Mouse (Mus musculus) G1E (cell line): ENCODE results near the gene Id4. TPM values are rescaled to one million over a fixed set of nuclear protein-coding genes. Genes with fewer than 3 reads are reported as not detected.

ENCODE experiments used
- ATAC-seq: 2 replicates; pipeline ENCODE4 v1.8.0; 2016; ENCODE audit warnings: mild to moderate bottlenecking; ENCODE audit not compliant: insufficient number of reproducible peaks, poor library complexity, low FRiP score, severe bottlenecking; ENCODE audit errors: extremely low read depth
- DNase-seq: peaks from one replicate; pipeline ENCODE4 v3.0.0; 2012; ENCODE audit warnings: low spot score
- H3K27me3 ChIP-seq: 2 replicates; pipeline ENCODE4 v1.6.1; 2012; ENCODE audit warnings: mild to moderate bottlenecking, low read length, inconsistent platforms; ENCODE audit not compliant: insufficient read depth
- H3K36me3 ChIP-seq: replicated peaks from 2 replicates; pipeline ENCODE3; 2012; ENCODE audit warnings: mild to moderate bottlenecking, inconsistent platforms
- H3K4me1 ChIP-seq: 2 replicates; pipeline ENCODE4 v1.6.1; 2012; ENCODE audit warnings: low read depth, low read length, inconsistent platforms, mixed read lengths; ENCODE audit not compliant: insufficient read depth
- H3K4me3 ChIP-seq: 2 replicates; pipeline ENCODE4 v1.5.1; 2012; ENCODE audit warnings: low read depth, mild to moderate bottlenecking, inconsistent platforms, low read length, moderate library complexity, mixed read lengths
- H3K9me3 ChIP-seq: replicated peaks from 2 replicates; pipeline ENCODE4 v1.6.1; 2012; ENCODE audit warnings: inconsistent platforms
- CTCF ChIP-seq: IDR thresholded peaks from 2 replicates; pipeline ENCODE4 v1.5.1; 2012; ENCODE audit warnings: low read depth, low read length, inconsistent platforms, mixed read lengths
- GATA1 ChIP-seq: IDR thresholded peaks from 2 replicates; pipeline ENCODE4 v1.6.1; 2012; ENCODE audit warnings: borderline replicate concordance, low read length, inconsistent platforms, mixed read lengths
- GATA2 ChIP-seq: IDR thresholded peaks from 2 replicates; pipeline ENCODE4 v1.6.1; 2012; ENCODE audit warnings: low read depth, low read length, inconsistent platforms, borderline replicate concordance
- POLR2AphosphoS5 ChIP-seq: IDR thresholded peaks from 2 replicates; pipeline ENCODE4 v1.6.1; 2012; ENCODE audit warnings: low read depth, low read length, inconsistent platforms; ENCODE audit not compliant: insufficient replicate concordance
- TAL1 ChIP-seq: conservative IDR thresholded peaks from 2 replicates; pipeline ENCODE4 v1.6.1; 2012; ENCODE audit warnings: low read depth, low read length, inconsistent platforms, mixed read lengths
- polyA plus RNA-seq: library from polyadenylated mRNA; stranded (reverse); fragments of >175 nt; gene quantifications from 2 replicates; pipeline ENCODE4 v1.2.3, GENCODE M21; 2012
- total RNA-seq, 2 experiments: library from RNA; stranded (forward) in 1 of 2; stranded (reverse) in 1 of 2; fragments of 200-1000 nt in 1 of 2; fragments of >200 nt in 1 of 2; fragmentation: Nextera tagmentation in 1 of 2; gene quantifications; 2 replicates each; pipeline ENCODE4 v1.2.3; 2014 to 2017

Gene Id4
- total RNA-seq (2014; fragmentation: Nextera tagmentation): not detected in 2 replicates
- 0.06 TPM in 1 of 2 replicates, not detected in the other for total RNA-seq (2017)
- not detected in 2 replicates for polyA plus RNA-seq

DNA sequence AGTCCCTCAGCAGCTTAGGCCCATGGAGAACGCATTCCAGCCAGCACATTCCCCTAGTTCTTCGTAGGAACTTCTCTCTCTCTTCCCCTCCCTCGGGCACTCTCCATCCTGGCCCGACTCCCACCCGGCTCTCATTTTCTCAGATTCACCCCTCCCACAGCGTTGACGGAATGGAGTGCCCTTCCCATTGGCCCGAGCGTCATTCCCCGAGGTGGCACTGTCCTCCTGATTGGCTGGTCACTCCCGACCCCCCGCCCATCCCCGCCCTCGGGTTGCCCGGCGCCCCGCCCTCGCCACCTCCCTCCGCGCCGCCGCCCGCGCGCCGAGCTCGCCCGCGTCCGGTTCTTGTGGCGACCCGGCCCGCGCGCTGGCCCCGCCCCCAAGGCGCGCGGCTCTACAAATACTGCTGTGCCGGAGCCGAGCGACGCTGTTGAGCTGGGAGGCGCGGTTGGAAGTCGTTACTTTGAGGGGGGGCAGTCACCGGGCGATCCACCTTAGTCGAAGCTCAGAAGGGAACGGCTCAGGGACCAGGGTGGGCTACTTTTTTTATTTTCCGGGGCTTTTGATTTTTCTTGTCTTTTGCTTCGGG lies at the start of gene Id4:
Gene Id4 (plus strand): TSS at position 539 of the 589 bp plus-strand sequence.
- DNase-seq (no peak), ATAC-seq (no peak)
- peaks cover 30% of the 10 kb centered on the region for H3K9me3 ChIP-seq
- no peaks in the 10 kb centered on the region for H3K4me1 ChIP-seq
- no peaks in the 10 kb centered on the region for H3K27me3 ChIP-seq
- no peak for TF ChIP-seq CTCF
- TF ChIP-seq GATA1: no peak
- no peak for TF ChIP-seq POLR2AphosphoS5
- no peak for TF ChIP-seq TAL1
- TF ChIP-seq GATA2: no peak
- no peaks in the 10 kb centered on the region for H3K36me3 ChIP-seq
- peak within 1 kb of the TSS; percentile 8; the same call in 1 of the 2 replicates for H3K4me3 ChIP-seq

DNA sequence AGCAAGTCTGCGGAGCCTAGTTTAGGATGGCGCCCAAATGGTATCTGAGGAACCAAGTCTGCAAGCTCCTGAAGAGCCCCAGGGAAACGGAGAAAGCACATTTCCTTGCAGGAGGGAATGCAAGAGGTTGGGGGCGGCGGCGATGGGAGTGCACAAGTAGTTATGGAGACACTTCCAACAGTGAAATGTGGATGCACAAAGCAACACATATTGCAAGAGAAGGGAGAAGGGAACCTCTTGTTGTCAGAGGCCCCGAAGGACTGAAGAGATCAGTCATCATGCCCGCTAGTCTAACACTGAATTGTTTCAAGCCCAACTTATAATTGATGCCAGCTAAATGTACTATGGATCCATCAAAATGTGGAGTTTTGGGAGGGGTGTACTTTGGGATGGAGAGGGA lies 33.9 kb upstream of the Id4 start:
- no peaks in the 10 kb centered on the region for H3K27me3 ChIP-seq
- peaks cover 29% of the 10 kb centered on the region for H3K9me3 ChIP-seq
- H3K4me1 ChIP-seq: no peaks in the 10 kb centered on the region
- ATAC-seq (no peak), DNase-seq (no peak)
- H3K4me3 ChIP-seq: no peak overlapping the region
- TF ChIP-seq POLR2AphosphoS5: no peak
- TF ChIP-seq CTCF: no peak
- TF ChIP-seq GATA1: no peak
- TF ChIP-seq TAL1: no peak
- TF ChIP-seq GATA2: no peak
- H3K36me3 ChIP-seq: no peaks in the 10 kb centered on the region

DNA sequence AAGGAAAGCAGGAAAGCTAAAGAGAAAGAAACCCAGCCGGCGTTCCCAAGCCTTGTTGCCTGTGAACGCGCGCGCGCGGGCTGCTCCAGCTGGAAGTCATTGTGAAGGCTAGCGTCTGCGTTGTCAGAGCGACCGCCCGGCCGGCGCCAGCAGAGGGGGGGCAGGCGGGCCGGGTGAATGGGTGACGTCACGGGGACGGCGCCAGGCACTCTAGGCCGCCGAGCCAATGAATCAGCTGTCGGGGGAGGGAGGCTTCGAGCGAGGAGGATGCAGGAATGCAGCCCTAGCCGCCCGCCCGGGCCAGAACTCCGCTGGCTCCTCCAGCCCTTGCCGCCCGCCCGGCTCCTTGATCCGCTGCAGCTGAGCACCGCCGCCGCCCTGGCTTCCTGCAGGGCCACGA lies 33.3 kb upstream of the Id4 start:
- TF ChIP-seq CTCF (no peak), POLR2AphosphoS5 (no peak), GATA2 (no peak), GATA1 (no peak), TAL1 (no peak)
- H3K4me3 ChIP-seq: no peak overlapping the region
- peaks cover 27% of the 10 kb centered on the region for H3K9me3 ChIP-seq
- no peaks in the 10 kb centered on the region for H3K36me3 ChIP-seq
- H3K4me1 ChIP-seq: no peaks in the 10 kb centered on the region
- H3K27me3 ChIP-seq: no peaks in the 10 kb centered on the region
- ATAC-seq: no peak
- no peak for DNase-seq

DNA sequence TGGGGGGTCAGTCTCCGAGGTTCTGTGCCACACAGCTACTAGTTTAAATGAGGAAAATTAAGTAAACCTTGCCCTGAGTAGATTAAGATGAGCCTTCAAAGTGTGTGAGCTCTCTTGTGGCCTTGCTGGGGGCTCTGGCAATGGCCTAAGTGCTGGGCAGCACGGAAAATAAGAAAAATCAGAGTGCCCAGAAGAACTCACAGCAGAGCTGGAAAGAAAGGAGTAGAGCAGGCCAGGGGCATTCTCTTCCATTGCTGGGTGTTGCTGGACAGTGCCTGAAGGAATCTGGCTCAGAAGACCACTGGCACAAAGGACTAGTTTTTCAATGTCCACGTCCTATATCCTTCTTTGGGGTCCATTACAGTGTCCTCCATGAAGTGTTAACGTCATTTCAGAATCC lies 32.9 kb upstream of the Id4 start:
- Histone ChIP-seq H3K4me3 (no peak overlapping the region), H3K9me3 (peaks cover 23% of the 10 kb centered on the region), H3K4me1 (no peaks in the 10 kb centered on the region), H3K36me3 (no peaks in the 10 kb centered on the region), H3K27me3 (no peaks in the 10 kb centered on the region)
- DNase-seq (no peak), ATAC-seq (no peak)
- TF ChIP-seq GATA1: no peak
- TF ChIP-seq GATA2: no peak
- TF ChIP-seq TAL1: no peak
- TF ChIP-seq CTCF: no peak
- TF ChIP-seq POLR2AphosphoS5: no peak

DNA sequence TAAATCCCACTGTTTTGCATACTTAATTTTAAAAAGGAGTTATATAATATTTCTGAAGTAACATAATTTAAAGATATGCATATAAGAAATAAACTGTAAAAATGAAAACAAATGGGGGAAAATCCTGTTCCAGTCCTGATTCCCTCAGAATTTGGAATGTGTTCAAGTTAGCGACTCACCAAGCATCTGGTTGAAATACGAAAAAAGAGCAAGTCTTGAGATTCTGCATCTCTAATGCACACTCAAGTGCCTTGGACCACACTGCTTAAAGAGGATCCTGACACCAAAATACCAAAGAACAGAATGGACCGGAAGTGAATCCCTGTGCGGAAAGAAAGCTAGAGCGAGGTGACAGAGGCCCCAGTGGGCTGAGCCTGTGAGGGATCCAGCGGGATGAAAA lies 30.0 kb upstream of the Id4 start:
- DNase-seq (no peak), ATAC-seq (no peak)
- H3K27me3 ChIP-seq: no peaks in the 10 kb centered on the region
- H3K36me3 ChIP-seq: no peaks in the 10 kb centered on the region
- TF ChIP-seq CTCF (no peak), TAL1 (no peak), GATA2 (no peak), GATA1 (no peak), POLR2AphosphoS5 (no peak)
- peaks cover 22% of the 10 kb centered on the region for H3K9me3 ChIP-seq
- no peaks in the 10 kb centered on the region for H3K4me1 ChIP-seq
- H3K4me3 ChIP-seq: no peak overlapping the region

DNA sequence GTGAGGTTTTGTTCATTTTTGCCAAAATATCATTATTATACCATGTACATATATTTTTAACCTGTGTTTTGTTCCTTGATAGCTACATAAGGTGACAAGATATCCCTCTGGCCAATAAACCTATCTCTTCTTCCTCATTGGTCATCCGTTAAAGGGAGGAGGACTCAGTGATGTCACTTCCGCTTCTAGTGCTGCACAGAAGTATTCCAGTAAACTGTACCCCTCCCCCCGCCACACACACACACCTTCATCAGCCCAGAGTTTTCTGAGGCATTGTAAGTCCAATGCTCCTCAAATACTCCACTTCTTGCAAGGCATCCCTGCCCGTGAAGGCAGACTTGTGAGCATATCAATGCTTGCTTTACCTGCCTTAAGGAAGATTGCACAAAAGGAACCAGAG lies 24.6 kb upstream of the Id4 start:
- TF ChIP-seq CTCF (no peak), GATA1 (no peak), GATA2 (no peak), POLR2AphosphoS5 (no peak), TAL1 (no peak)
- Histone ChIP-seq H3K4me1 (no peaks in the 10 kb centered on the region), H3K27me3 (no peaks in the 10 kb centered on the region), H3K36me3 (no peaks in the 10 kb centered on the region), H3K9me3 (peaks cover 21% of the 10 kb centered on the region), H3K4me3 (no peak overlapping the region)
- ATAC-seq (no peak), DNase-seq (no peak)
